Mouse (Mus musculus) urinary bladder, postnatal 14 days (tissue): ENCODE results near the gene Plscr3.

Source experiments
- DNase-seq: peaks from one replicate; pipeline ENCODE4 v3.0.0; 2021; ENCODE audit warnings: low spot score

Gene Plscr3

DNA sequence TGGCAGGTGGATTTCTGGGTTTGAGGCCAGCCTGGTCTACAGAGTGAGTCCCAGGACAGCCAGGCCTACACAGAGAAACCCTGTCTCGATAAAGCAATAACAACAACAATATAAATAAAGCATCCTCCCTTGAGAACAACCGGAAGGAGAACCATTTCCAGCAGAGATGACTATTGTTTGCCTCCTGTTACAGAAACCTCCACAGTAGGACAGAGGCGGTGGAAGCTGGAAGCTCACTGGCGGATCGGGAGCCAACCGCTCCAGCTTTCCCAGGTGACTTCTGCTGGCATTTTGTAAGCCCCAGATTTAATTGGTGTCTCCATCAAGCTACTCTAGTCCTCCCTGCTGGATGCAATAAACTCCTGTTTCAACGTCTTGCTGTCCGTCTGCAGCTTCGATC, 19.4 kb downstream of the Plscr3 start:
- DNase-seq = no peak

- no peak for DNase-seq
Observed at GRCm38 (mm10) chr11:69867335-69867734, 21.2 kb downstream of the Plscr3 start.

DNA sequence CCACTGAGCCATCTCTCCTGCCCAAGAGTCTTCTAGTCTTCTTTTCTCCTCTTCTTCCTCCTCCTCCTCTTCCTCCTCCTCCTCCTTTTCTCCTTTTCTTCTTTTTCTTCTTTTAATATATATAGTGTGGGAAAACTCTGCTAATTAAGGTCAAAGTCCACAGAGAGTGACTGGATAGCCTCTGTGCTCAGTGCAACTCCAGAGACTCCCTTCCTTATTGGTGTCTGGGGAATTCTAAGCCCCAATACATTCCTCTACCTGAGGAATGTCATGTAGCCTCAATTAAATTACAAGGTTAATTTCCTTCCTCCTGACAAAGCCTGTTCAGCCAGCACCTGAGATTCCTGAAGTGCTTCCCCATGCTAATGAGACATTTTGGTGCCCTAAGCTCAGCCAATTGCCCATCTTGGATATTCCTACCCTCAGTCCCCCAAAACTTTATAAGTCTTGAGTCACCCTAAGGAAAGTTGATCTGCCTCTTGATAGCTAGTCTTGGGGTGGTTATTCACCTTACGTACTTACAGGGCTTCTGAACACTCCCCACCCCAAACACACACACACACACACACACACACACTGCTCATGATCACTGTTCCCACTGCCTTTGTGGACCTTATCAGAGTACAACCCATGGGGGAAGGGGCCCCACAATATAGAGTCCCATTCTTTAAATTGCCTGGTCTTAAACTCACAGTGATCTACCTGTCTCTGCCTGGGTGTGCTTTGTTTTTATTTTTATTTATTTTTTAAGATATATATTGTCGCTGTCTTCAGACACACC, 24.3 kb downstream of the Plscr3 start:
- DNase-seq = no peak

GRCm38 (mm10) chr11:69871822-69872221, 25.6 kb downstream of the Plscr3 start:
- no peak for DNase-seq

- DNase-seq = no peak
Observed at GRCm38 (mm10) chr11:69872451-69872850, 26.3 kb downstream of the Plscr3 start.

- no peak for DNase-seq
Observed at GRCm38 (mm10) chr11:69876186-69876585, 30.0 kb downstream of the Plscr3 start.

DNA sequence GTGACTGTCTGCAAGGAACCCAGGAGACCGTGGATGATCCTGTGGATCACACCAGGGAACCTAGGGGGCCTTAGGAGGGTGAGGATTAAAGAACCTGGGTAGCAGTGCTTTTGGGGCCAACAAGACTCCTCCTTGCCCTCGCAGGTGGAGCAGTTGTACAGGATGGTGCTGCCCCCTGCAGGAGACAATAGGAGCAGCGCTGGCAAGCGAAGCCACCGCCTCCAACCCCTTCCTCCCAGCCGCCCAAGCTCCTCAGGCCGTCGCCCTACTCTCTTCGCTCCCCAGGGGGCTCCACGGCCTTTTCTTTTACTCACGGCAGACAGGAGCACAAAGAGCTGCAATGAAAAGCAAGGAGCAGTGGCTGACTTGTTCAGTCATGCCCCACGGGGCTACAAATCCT, 30.7 kb downstream of the Plscr3 start:
- DNase-seq = peak; percentile 90

GRCm38 (mm10) chr11:69877878-69878277, 31.7 kb downstream of the Plscr3 start, which contains the start of gene Tmem95:
TSS of gene Tmem95 (minus strand) at chr11:69878018.
- DNase-seq = no peak

- peak; percentile 43 for DNase-seq
Observed at GRCm38 (mm10) chr11:69878399-69878798, 32.2 kb downstream of the Plscr3 start.

DNA sequence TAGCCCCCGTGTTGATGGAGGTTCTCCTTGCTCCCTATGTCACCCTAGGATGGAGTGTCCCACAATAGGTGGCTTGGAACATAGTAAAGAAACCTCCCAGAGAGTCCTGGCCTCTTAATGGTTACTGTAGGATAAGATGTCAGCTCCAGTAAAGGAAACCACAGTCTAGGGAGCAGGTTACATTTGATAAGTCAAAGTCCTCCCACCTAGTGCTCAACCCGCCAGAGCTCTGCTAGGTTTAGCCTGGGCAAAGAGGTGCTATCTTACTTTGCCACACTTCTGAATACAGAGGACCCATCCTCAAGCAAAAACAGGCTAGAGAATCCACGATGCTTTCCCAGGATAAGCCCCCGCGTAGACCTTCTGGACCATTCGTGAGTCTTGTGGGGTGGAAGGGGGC, 32.8 kb downstream of the Plscr3 start:
- DNase-seq = no peak

DNA sequence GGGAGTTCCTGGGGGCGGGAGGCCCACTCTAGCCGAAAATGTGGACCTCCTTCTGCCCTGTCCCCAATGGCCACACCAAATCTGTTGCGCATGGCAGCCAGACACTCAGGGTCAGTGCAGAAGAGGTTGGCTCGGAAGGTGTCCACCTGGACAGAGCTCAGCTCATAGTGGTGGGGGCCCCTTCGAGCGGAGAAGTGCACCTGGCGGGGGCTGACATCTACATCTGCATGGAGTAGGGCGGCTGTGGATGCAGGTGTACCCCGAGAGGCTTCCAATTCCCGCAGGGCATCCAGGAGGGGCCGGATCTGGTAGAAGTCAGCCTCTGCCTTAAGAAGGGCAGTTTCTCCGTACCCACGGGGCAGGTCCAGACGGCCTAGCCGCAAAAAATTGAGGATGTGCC, 33.5 kb downstream of the Plscr3 start:
- no peak for DNase-seq

- peak; percentile 77 for DNase-seq
Observed at GRCm38 (mm10) chr11:69880506-69880852, 34.3 kb downstream of the Plscr3 start.

GRCm38 (mm10) chr11:69880853-69881603, 34.9 kb downstream of the Plscr3 start, which contains the start of gene Kctd11:
TSS of gene Kctd11 (minus strand) at chr11:69881406.
- DNase-seq = peak; percentile 95

DNA sequence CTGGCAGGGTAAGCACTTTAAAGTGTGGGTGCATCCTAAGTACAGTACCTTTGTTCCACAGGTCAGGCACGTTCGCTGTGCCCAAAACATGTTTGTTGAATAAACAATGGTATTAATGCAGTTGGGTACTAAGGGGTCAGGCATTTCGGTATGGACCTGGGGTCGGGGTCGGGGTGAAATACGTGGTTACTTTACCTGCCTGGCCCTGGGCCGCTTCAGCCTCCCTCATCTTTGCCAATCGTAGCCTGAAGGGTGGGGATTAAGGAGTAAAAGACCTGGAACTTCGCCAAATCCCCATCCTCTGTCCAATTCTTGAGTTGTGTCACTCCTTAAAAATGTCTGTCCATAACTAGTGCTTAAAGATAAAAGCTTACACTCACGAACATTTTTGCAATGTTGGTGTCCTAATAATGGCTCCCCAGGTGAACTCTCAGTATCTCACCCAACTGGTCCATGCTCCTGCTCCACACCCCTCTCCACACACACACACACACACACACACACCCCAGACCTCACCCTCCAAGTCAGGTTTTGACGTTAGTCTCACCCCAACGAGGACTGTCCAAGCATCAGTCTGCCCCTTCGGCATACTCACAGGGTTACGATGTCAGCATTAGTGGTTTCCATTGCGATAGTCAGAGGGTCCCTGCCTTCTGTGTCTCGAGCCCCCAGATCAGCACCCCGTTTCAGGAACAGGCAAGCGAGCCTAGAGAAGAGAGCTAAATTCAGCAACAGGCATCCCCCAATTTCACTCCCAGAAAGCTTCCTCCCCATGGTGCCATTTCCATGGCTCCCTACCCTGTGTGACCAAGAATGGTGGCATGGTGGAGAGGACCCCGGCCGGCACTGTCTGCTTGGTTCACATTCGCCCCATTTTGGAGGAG, 35.9 kb downstream of the Plscr3 start:
- DNase-seq = no peak

DNA sequence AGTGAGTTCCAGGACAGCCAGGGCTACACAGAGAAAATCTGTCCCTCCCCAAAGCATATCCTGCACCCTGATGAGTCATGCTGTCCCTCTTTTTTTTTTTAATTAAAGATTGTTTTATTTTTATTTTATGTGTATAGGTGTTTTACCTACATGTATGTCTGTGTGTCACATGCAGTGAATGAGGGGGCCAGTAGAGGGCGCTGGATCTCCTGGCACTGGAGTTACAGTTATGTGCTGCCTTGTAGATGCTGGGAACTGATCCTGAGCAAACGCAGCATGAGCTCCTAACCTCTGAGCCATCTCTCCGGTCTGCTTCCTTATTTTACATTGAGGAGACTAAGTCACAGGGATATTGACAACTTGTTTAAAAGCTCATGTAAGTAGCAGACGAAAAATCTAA, 36.9 kb downstream of the Plscr3 start:
- DNase-seq = peak; percentile 42

- DNase-seq = peak; percentile 32
Observed at GRCm38 (mm10) chr11:69883527-69884151, 37.5 kb downstream of the Plscr3 start.

- DNase-seq = no peak
Observed at GRCm38 (mm10) chr11:69884240-69884639, 38.1 kb downstream of the Plscr3 start.

GRCm38 (mm10) chr11:69884663-69885062, 38.5 kb downstream of the Plscr3 start:
- DNase-seq = no peak

DNA sequence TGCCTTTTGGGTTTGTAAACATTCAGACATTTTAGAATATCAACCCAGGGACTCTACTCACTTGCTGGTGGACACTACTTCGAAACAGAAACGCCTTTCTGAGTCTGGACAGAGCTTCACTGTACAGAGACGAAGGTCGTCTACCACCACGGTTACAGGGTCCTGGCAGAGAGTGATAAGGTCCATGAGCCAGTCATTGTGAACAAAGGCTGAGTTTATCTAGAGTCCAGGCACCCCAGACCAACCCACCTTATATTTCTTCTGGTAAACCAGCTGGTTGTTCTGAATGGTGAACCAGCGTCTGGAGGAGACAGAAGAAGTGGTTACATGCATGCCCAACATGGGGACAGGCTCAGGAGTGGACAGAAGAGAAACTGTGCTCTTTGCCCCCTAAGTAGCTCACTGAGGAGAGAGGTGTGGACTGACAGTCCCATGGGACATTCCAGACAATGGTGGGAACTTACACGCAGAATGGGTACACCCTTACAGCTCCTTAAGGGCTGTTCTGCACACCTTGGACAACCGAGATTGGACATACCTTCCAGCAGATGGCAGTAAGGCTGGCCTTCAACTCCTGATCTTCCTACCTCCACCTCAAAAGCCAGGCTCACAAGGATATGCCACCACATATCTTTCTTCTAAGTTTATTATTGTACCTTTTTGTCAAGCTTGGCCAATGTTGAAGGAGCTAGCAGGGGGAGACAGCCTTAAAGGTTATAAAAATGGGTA, 40.9 kb downstream of the Plscr3 start:
- DNase-seq = no peak

- no peak for DNase-seq
Observed at GRCm38 (mm10) chr11:69891482-69891881, 45.3 kb downstream of the Plscr3 start.

GRCm38 (mm10) chr11:69894671-69895070, 48.5 kb downstream of the Plscr3 start:
- peak; percentile 50 for DNase-seq
